Mouse (Mus musculus) forebrain, embryonic 10.5 days (tissue): ENCODE measurements around the gene Tbc1d14. TPM values are rescaled to one million over a fixed set of nuclear protein-coding genes. Genes with fewer than 3 reads are reported as not detected.

Experiments used
- DNase-seq: peaks from one replicate; pipeline ENCODE4 v3.0.0-alpha.2; 2017; ENCODE audit warnings: low spot score; ENCODE audit errors: extremely low spot score
- H3K27ac ChIP-seq: fragments of 300-500 bp; sonication (generic); 2 replicates; pipeline ENCODE4 v1.5.1; 2016; ENCODE audit warnings: mild to moderate bottlenecking
- H3K27me3 ChIP-seq: fragments of 300-500 bp; sonication (generic); 2 replicates; pipeline ENCODE4 v1.6.1; 2016; ENCODE audit warnings: mild to moderate bottlenecking; ENCODE audit not compliant: poor library complexity, severe bottlenecking
- H3K36me3 ChIP-seq: fragments of 300-500 bp; sonication (generic); replicated peaks from 2 replicates; pipeline ENCODE4 v1.6.1; 2016; ENCODE audit warnings: mild to moderate bottlenecking, moderate library complexity
- H3K4me1 ChIP-seq: fragments of 300-500 bp; sonication (generic); 2 replicates; pipeline ENCODE4 v1.6.1; 2016
- H3K4me3 ChIP-seq: fragments of 300-500 bp; sonication (generic); 2 replicates; pipeline ENCODE4 v1.5.1; 2016; ENCODE audit warnings: mild to moderate bottlenecking, moderate library complexity
- H3K9me3 ChIP-seq: fragments of 300-500 bp; sonication (generic); 2 replicates; pipeline ENCODE4 v1.6.1; 2016; ENCODE audit warnings: mild to moderate bottlenecking, moderate library complexity
- WGBS: fragments of 180-500 bp; shearing (Covaris S2); methylation state at CpG from one replicate; pipeline ENCODE4 v1.1.7; 2016; 5-methylcytosine and 5-hydroxymethylcytosine counted together
- polyA plus RNA-seq: library from polyadenylated mRNA; unstranded; fragments of >200 nt; fragmentation: Nextera tagmentation; extraction: Ambion mirVana; gene quantifications from 2 replicates; pipeline ENCODE4 v1.2.1, GENCODE M21; 2016

Gene Tbc1d14
- polyA plus RNA-seq, 1 experiment from 2014 or later, result 38.9 TPM

- Histone ChIP-seq H3K27ac (no peak overlapping the region), H3K9me3 (no peaks in the 10 kb centered on the region), H3K36me3 (peaks cover 7% of the 10 kb centered on the region), H3K27me3 (peaks cover 34% of the 10 kb centered on the region), H3K4me3 (peak overlapping the region; percentile 95), H3K4me1 (peaks cover 45% of the 10 kb centered on the region)
- peak; percentile 51 for DNase-seq
- 8% methylated on average over 5 of the region's 5 CpGs for WGBS
Measured at GRCm38 (mm10) chr5:36463391-36463790, 129.7 kb downstream of the Tbc1d14 start.

- 22% methylated on average over 7 of the region's 7 CpGs for WGBS
- no peaks in the 10 kb centered on the region for H3K9me3 ChIP-seq
- peak overlapping the region; percentile 19 for H3K4me3 ChIP-seq
- peaks cover 2% of the 10 kb centered on the region for H3K36me3 ChIP-seq
- peaks cover 38% of the 10 kb centered on the region for H3K27me3 ChIP-seq
- DNase-seq, result peak; percentile 74
- 0 out of 2 replicates have a peak overlapping the region, but pooled peaks have one; percentile 4 for H3K27ac ChIP-seq
- peaks cover 45% of the 10 kb centered on the region for H3K4me1 ChIP-seq
Measured at GRCm38 (mm10) chr5:36462810-36463209, 130.3 kb downstream of the Tbc1d14 start.

- Histone ChIP-seq H3K4me3 (no peak overlapping the region), H3K36me3 (no peaks in the 10 kb centered on the region), H3K4me1 (peaks cover 39% of the 10 kb centered on the region), H3K27ac (no peak overlapping the region), H3K27me3 (peaks cover 48% of the 10 kb centered on the region), H3K9me3 (no peaks in the 10 kb centered on the region)
- DNase-seq, result no peak
- 76% methylated on average over 2 of the region's 2 CpGs for WGBS
Measured at GRCm38 (mm10) chr5:36461231-36461630, 131.8 kb downstream of the Tbc1d14 start.

GRCm38 (mm10) chr5:36460712-36461111, 132.4 kb downstream of the Tbc1d14 start:
- Histone ChIP-seq H3K4me1 (peaks cover 34% of the 10 kb centered on the region), H3K4me3 (no peak overlapping the region), H3K36me3 (no peaks in the 10 kb centered on the region), H3K27ac (no peak overlapping the region), H3K27me3 (peaks cover 52% of the 10 kb centered on the region), H3K9me3 (no peaks in the 10 kb centered on the region)
- no peak for DNase-seq
- WGBS, result 88% methylated on average over 2 of the region's 2 CpGs

GRCm38 (mm10) chr5:36458926-36459325, 134.2 kb downstream of the Tbc1d14 start:
- WGBS, result 18% methylated on average over 4 of the region's 4 CpGs
- no peak for DNase-seq
- Histone ChIP-seq H3K4me3 (no peak overlapping the region), H3K4me1 (peaks cover 22% of the 10 kb centered on the region), H3K36me3 (no peaks in the 10 kb centered on the region), H3K27me3 (peaks cover 62% of the 10 kb centered on the region), H3K27ac (no peak overlapping the region), H3K9me3 (no peaks in the 10 kb centered on the region)

- H3K27me3 ChIP-seq, result peaks cover 62% of the 10 kb centered on the region
- no peak overlapping the region for H3K27ac ChIP-seq
- 84% methylated on average over 4 of the region's 4 CpGs for WGBS
- H3K4me1 ChIP-seq, result peaks cover 9% of the 10 kb centered on the region
- no peak overlapping the region for H3K4me3 ChIP-seq
- H3K36me3 ChIP-seq, result no peaks in the 10 kb centered on the region
- DNase-seq, result no peak
- no peaks in the 10 kb centered on the region for H3K9me3 ChIP-seq
Measured at GRCm38 (mm10) chr5:36457706-36458105, 135.4 kb downstream of the Tbc1d14 start.

- 88% methylated on average over 6 of the region's 6 CpGs for WGBS
- Histone ChIP-seq H3K36me3 (no peaks in the 10 kb centered on the region), H3K27ac (no peak overlapping the region)
Measured at GRCm38 (mm10) chr5:36452821-36453220, 140.3 kb downstream of the Tbc1d14 start.

GRCm38 (mm10) chr5:36451872-36452389, 141.1 kb downstream of the Tbc1d14 start:
- no peak for DNase-seq
- peaks cover 19% of the 10 kb centered on the region; the same call in 1 of the 2 replicates for H3K4me1 ChIP-seq
- WGBS, result 68% methylated on average over 10 of the region's 10 CpGs
- H3K9me3 ChIP-seq, result no peaks in the 10 kb centered on the region
- no peak overlapping the region for H3K4me3 ChIP-seq
- H3K27me3 ChIP-seq, result peaks cover 20% of the 10 kb centered on the region
- no peak overlapping the region for H3K27ac ChIP-seq
- no peaks in the 10 kb centered on the region for H3K36me3 ChIP-seq

More at GRCm38 (mm10) chr5:36452821-36453220, 140.3 kb downstream of the Tbc1d14 start:
- no peak for DNase-seq
- no peak overlapping the region for H3K4me3 ChIP-seq
- peaks cover 28% of the 10 kb centered on the region for H3K27me3 ChIP-seq
- H3K4me1 ChIP-seq, result peaks cover 19% of the 10 kb centered on the region; the same call in 1 of the 2 replicates
- H3K9me3 ChIP-seq, result no peaks in the 10 kb centered on the region

GRCm38 (mm10) chr5:36451119-36451518, 142.0 kb downstream of the Tbc1d14 start:
- no peak for DNase-seq
- 25% methylated on average over 10 of the region's 10 CpGs for WGBS
- no peak overlapping the region for H3K27ac ChIP-seq
- H3K4me1 ChIP-seq, result peaks cover 23% of the 10 kb centered on the region
- H3K36me3 ChIP-seq, result no peaks in the 10 kb centered on the region
- H3K9me3 ChIP-seq, result no peaks in the 10 kb centered on the region
- H3K27me3 ChIP-seq, result peaks cover 18% of the 10 kb centered on the region; the same call in 1 of the 2 replicates
- no peak overlapping the region for H3K4me3 ChIP-seq

GRCm38 (mm10) chr5:36449710-36450358, 143.2 kb downstream of the Tbc1d14 start:
- Histone ChIP-seq H3K27me3 (peaks cover 23% of the 10 kb centered on the region), H3K27ac (no peak overlapping the region), H3K4me1 (peaks cover 35% of the 10 kb centered on the region), H3K4me3 (no peak overlapping the region), H3K36me3 (no peaks in the 10 kb centered on the region), H3K9me3 (no peaks in the 10 kb centered on the region)
- WGBS, result 77% methylated on average over 6 of the region's 6 CpGs
- DNase-seq, result no peak

GRCm38 (mm10) chr5:36447872-36448271, 145.2 kb downstream of the Tbc1d14 start:
- Histone ChIP-seq H3K4me1 (peaks cover 39% of the 10 kb centered on the region), H3K9me3 (no peaks in the 10 kb centered on the region), H3K27ac (no peak overlapping the region), H3K27me3 (peaks cover 26% of the 10 kb centered on the region), H3K4me3 (no peak overlapping the region), H3K36me3 (no peaks in the 10 kb centered on the region)
- 97% methylated on average over 12 of the region's 12 CpGs for WGBS
- no peak for DNase-seq

- no peaks in the 10 kb centered on the region for H3K36me3 ChIP-seq
- peaks cover 26% of the 10 kb centered on the region for H3K27me3 ChIP-seq
- no peak for DNase-seq
- H3K27ac ChIP-seq, result 0 out of 2 replicates have a peak overlapping the region, but pooled peaks have one; percentile 8
- H3K4me1 ChIP-seq, result peaks cover 31% of the 10 kb centered on the region
- H3K9me3 ChIP-seq, result no peaks in the 10 kb centered on the region
- 47% methylated on average over 9 of the region's 9 CpGs for WGBS
- no peak overlapping the region for H3K4me3 ChIP-seq
Measured at GRCm38 (mm10) chr5:36446166-36446890, 146.7 kb downstream of the Tbc1d14 start.

- H3K9me3 ChIP-seq, result no peaks in the 10 kb centered on the region
- no peak overlapping the region for H3K27ac ChIP-seq
- WGBS, result 36% methylated on average over 8 of the region's 8 CpGs
- H3K27me3 ChIP-seq, result peaks cover 26% of the 10 kb centered on the region
- H3K4me3 ChIP-seq, result no peak overlapping the region
- peaks cover 25% of the 10 kb centered on the region for H3K4me1 ChIP-seq
- no peak for DNase-seq
- H3K36me3 ChIP-seq, result no peaks in the 10 kb centered on the region
Measured at GRCm38 (mm10) chr5:36445028-36445427, 148.0 kb downstream of the Tbc1d14 start.
